Mouse (Mus musculus) retina, postnatal 1 day (tissue): ENCODE results near the gene Mybpc1.
"Not testable (repeated sequence)": the region's sequence is repeated elsewhere in the genome, so short reads cannot be mapped to it uniquely, and the experiment has no call there.

Experiments used
- DNase-seq: peaks from one replicate; pipeline ENCODE4 v3.0.0-alpha.2; 2012

The Mybpc1 gene

GRCm38 (mm10) chr10:88547635-88548034 lies 57.3 kb downstream of the Mybpc1 start:
- no peak for DNase-seq

GRCm38 (mm10) chr10:88530631-88531030 lies 74.3 kb downstream of the Mybpc1 start:
- DNase-seq, result no peak

- no peak for DNase-seq
Observed at GRCm38 (mm10) chr10:88524016-88524415, 80.9 kb downstream of the Mybpc1 start.

GRCm38 (mm10) chr10:88523212-88523611 lies 81.7 kb downstream of the Mybpc1 start:
- no peak for DNase-seq

- no peak for DNase-seq
Observed at GRCm38 (mm10) chr10:88522795-88523194, 82.2 kb downstream of the Mybpc1 start.

GRCm38 (mm10) chr10:88515049-88515448 lies 89.9 kb downstream of the Mybpc1 start:
- DNase-seq, result not testable (repeated sequence)

GRCm38 (mm10) chr10:88514495-88514894 lies 90.5 kb downstream of the Mybpc1 start:
- peak; percentile 37 for DNase-seq

- DNase-seq, result no peak
Observed at GRCm38 (mm10) chr10:88513574-88514135, 91.3 kb downstream of the Mybpc1 start.

GRCm38 (mm10) chr10:88511355-88511754 lies 93.6 kb downstream of the Mybpc1 start:
- DNase-seq, result no peak

GRCm38 (mm10) chr10:88510503-88511271 lies 94.3 kb downstream of the Mybpc1 start:
- no peak for DNase-seq

GRCm38 (mm10) chr10:88507691-88508143 lies 97.2 kb downstream of the Mybpc1 start:
- DNase-seq, result no peak

- peak; percentile 14 for DNase-seq
Observed at GRCm38 (mm10) chr10:88505256-88505655, 99.7 kb downstream of the Mybpc1 start.

GRCm38 (mm10) chr10:88504481-88504880 lies 100.5 kb downstream of the Mybpc1 start:
- no peak for DNase-seq

- peak; percentile 91 for DNase-seq
Observed at GRCm38 (mm10) chr10:88503421-88504314, 101.3 kb downstream of the Mybpc1 start, which contains the start of gene Chpt1. Chpt1 (minus strand) TSS chr10:88504073.

GRCm38 (mm10) chr10:88502919-88503318 lies 102.0 kb downstream of the Mybpc1 start:
- DNase-seq, result no peak

- no peak for DNase-seq
Observed at GRCm38 (mm10) chr10:88501886-88502765, 102.8 kb downstream of the Mybpc1 start.

GRCm38 (mm10) chr10:88501370-88501769 lies 103.6 kb downstream of the Mybpc1 start:
- DNase-seq, result no peak

GRCm38 (mm10) chr10:88499993-88500392 lies 105.0 kb downstream of the Mybpc1 start:
- DNase-seq, result no peak

GRCm38 (mm10) chr10:88496864-88497564 lies 107.9 kb downstream of the Mybpc1 start:
- no peak for DNase-seq

GRCm38 (mm10) chr10:88494959-88495587 lies 109.9 kb downstream of the Mybpc1 start:
- no peak for DNase-seq

- DNase-seq, result no peak
Observed at GRCm38 (mm10) chr10:88492658-88493057, 112.3 kb downstream of the Mybpc1 start.
